Mouse (Mus musculus): ENCODE results near the gene Atf6b.

Atf6b gene

GRCm38 (mm10) chr17:34626062-34626772 lies 20.7 kb upstream of the Atf6b start:
- intact Hi-C loops (cut with DNase I): no loop called here

- intact Hi-C loops (cut with DNase I): no loop called here
Observed at GRCm38 (mm10) chr17:34626773-34627092, 20.2 kb upstream of the Atf6b start.

GRCm38 (mm10) chr17:34627093-34627942 lies 19.6 kb upstream of the Atf6b start:
- intact Hi-C loops (cut with DNase I): no loop called here

- intact Hi-C loops (cut with DNase I): no loop called here
Observed at GRCm38 (mm10) chr17:34627943-34628643, 18.9 kb upstream of the Atf6b start, which contains the start of gene Ppt2. Gene Ppt2 (minus strand): TSS chr17:34628510.

GRCm38 (mm10) chr17:34628644-34628967 lies 18.3 kb upstream of the Atf6b start:
- intact Hi-C loops (cut with DNase I): no loop called here

GRCm38 (mm10) chr17:34629221-34629751 lies 17.7 kb upstream of the Atf6b start, which contains the start of gene Prrt1:
Gene Prrt1 (plus strand): TSS chr17:34629533.
- intact Hi-C loops (cut with DNase I): no loop called here

GRCm38 (mm10) chr17:34629796-34630603 lies 16.9 kb upstream of the Atf6b start:
- intact Hi-C loops (cut with DNase I): no loop called here

GRCm38 (mm10) chr17:34630761-34631301 lies 16.1 kb upstream of the Atf6b start:
- intact Hi-C loops (cut with DNase I): no loop called here

GRCm38 (mm10) chr17:34631647-34632046 lies 15.3 kb upstream of the Atf6b start:
- intact Hi-C loops (cut with DNase I): no loop called here

GRCm38 (mm10) chr17:34632261-34632691 lies 14.7 kb upstream of the Atf6b start:
- intact Hi-C loops (cut with DNase I): no loop called here

GRCm38 (mm10) chr17:34635671-34636070 lies 11.3 kb upstream of the Atf6b start:
- intact Hi-C loops (cut with DNase I): no loop called here

- intact Hi-C loops (cut with DNase I): no loop called here
Observed at GRCm38 (mm10) chr17:34637459-34637858, 9.5 kb upstream of the Atf6b start.

GRCm38 (mm10) chr17:34639461-34640255 lies 7.3 kb upstream of the Atf6b start:
- intact Hi-C loops (cut with DNase I): no loop called here

- intact Hi-C loops (cut with DNase I): no loop called here
Observed at GRCm38 (mm10) chr17:34640778-34641601, 6.0 kb upstream of the Atf6b start.

- intact Hi-C loops (cut with DNase I): no loop called here
Observed at GRCm38 (mm10) chr17:34641945-34642344, 5.0 kb upstream of the Atf6b start.

GRCm38 (mm10) chr17:34643379-34643778 lies 3.6 kb upstream of the Atf6b start:
- intact Hi-C loops (cut with DNase I): no loop called here

- intact Hi-C loops (cut with DNase I): no loop called here
Observed at GRCm38 (mm10) chr17:34643944-34644343, 3.0 kb upstream of the Atf6b start.

- intact Hi-C loops (cut with DNase I): no loop called here
Observed at GRCm38 (mm10) chr17:34644608-34645007, 2.3 kb upstream of the Atf6b start, which contains the start of gene Fkbpl. Gene Fkbpl (plus strand): TSS chr17:34644764.
